Mouse (Mus musculus): ENCODE measurements around the gene Arap1. TPM values are rescaled to one million over a fixed set of nuclear protein-coding genes. Genes with fewer than 3 reads are reported as not detected.

The Arap1 gene
- polyA plus RNA-seq, 1 experiment = 16.3 TPM

DNA sequence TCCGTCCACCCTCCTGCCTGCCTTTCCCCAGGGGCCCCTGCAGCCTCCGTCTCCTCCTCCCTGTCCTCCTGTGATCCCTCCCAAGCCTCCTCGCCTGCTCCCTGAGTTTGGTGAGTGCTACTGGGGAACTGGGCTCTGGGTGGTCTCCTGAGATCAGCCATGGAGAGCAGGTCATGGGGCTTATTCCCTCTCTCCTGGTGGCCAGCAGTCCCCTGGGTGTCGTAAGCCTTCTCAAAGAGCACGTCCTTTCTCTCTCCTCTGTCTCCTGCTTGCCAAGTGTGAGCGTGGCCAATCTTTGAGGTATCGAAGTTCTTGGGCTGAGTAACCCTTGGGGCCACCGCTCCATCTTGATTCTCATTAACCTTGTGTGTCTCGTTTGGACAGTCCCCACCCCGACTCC, 37.1 kb downstream of the Arap1 start:
- Histone ChIP-seq H3K27ac (ENCODE audit: insufficient read depth, low read length) (peak overlapping the region; percentile 30; the same call in 1 of the 2 replicates), H3K4me3 (ENCODE audit: insufficient read depth, low read length) (no peak overlapping the region), H3K4me1 (ENCODE audit: control insufficient read depth, insufficient read depth, low read length) (no peaks in the 10 kb centered on the region)
- TF ChIP-seq POLR2A (IDR thresholded peaks at IDR 0.05; ENCODE audit: extremely low read depth, insufficient read depth, low read length) (no peak), CTCF (IDR thresholded peaks at IDR 0.05; ENCODE audit: extremely low read depth, insufficient read depth, low read length) (no peak)

DNA sequence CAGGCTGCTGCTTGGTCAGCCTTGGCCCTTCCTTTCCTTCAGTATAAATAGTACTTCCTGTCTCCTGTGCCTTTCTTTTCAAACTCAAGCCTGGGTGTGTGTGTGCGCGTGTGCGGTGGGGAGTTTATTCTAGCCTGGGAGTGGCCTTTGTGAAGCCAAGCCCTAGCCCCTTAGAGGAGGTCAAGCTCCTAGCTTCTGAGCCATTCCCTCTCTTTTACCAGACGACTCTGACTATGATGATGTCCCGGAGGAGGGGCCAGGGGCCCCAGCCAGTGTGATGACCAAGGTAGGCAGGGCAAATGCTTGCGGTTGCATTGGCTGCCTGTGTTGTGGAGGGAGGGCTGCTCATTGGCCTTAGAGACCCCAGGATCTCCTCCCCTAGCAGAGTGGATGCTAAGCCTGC, 37.5 kb downstream of the Arap1 start:
- Histone ChIP-seq H3K4me3 (ENCODE audit: insufficient read depth, low read length) (no peak overlapping the region), H3K27ac (ENCODE audit: insufficient read depth, low read length) (no peak overlapping the region), H3K4me1 (ENCODE audit: control insufficient read depth, insufficient read depth, low read length) (no peaks in the 10 kb centered on the region)
- TF ChIP-seq CTCF (IDR thresholded peaks at IDR 0.05; ENCODE audit: extremely low read depth, insufficient read depth, low read length) (no peak), POLR2A (IDR thresholded peaks at IDR 0.05; ENCODE audit: extremely low read depth, insufficient read depth, low read length) (no peak)

DNA sequence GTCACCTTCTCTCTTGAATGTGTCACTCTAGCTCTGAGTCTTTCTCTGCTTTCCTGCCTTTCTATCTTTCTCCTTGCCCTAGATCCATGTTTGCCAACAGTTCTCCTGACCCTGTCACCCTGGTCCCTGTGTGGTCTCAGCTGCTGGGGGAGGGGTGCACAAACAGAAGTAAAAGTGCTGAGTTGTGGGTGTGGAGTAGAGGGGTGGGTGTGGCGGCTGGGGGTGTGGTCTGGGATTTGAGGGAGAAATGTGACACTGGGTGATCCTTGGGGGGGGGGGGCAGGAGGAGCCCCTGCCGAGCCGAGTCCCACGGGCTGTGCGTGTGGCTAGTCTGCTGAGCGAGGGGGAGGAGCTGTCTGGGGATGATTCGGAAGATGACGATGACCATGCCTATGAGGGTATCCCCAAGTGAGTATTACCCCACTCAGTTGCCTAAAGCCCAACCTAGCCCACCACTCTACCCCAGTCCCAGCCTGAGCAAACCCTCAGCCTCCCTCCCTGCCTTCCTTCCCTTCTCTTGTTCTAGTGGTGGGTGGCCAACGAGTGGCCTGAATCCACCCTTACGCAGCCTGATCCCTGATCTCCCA, 38.1 kb downstream of the Arap1 start:
- no peak overlapping the region for H3K27ac ChIP-seq (ENCODE audit: insufficient read depth, low read length)
- H3K4me1 ChIP-seq (ENCODE audit: control insufficient read depth, insufficient read depth, low read length) = no peaks in the 10 kb centered on the region
- TF ChIP-seq POLR2A (IDR thresholded peaks at IDR 0.05; ENCODE audit: extremely low read depth, insufficient read depth, low read length) = no peak
- no peak for TF ChIP-seq CTCF (IDR thresholded peaks at IDR 0.05; ENCODE audit: extremely low read depth, insufficient read depth, low read length)
- no peak overlapping the region for H3K4me3 ChIP-seq (ENCODE audit: insufficient read depth, low read length)

DNA sequence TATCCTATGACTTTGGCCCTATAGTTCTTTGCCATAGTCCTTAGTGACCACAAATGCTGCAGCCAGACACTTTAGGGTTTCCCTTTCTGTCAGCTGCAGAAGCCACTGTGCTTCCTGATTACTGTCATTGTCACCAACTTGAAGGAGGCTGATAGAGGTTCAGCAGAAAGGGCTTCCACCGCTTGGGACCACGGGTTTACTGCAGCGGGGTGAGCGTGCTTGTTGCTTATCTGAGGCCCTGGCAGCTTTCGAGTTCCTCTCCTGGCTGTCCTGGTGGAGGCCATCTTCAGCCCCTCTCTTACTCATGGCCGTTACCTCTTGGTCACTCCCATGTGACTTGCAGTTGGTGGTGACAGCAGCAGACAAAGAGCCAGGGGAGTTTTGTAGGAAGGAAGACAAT, 41.4 kb downstream of the Arap1 start:
- TF ChIP-seq CTCF (IDR thresholded peaks at IDR 0.05; ENCODE audit: extremely low read depth, insufficient read depth, low read length) = no peak
- no peak for TF ChIP-seq POLR2A (IDR thresholded peaks at IDR 0.05; ENCODE audit: extremely low read depth, insufficient read depth, low read length)
- Histone ChIP-seq H3K27ac (ENCODE audit: insufficient read depth, low read length) (no peak overlapping the region), H3K4me3 (ENCODE audit: insufficient read depth, low read length) (no peak overlapping the region), H3K4me1 (ENCODE audit: control insufficient read depth, insufficient read depth, low read length) (peaks cover 3% of the 10 kb centered on the region; the same call in 1 of the 2 replicates)

DNA sequence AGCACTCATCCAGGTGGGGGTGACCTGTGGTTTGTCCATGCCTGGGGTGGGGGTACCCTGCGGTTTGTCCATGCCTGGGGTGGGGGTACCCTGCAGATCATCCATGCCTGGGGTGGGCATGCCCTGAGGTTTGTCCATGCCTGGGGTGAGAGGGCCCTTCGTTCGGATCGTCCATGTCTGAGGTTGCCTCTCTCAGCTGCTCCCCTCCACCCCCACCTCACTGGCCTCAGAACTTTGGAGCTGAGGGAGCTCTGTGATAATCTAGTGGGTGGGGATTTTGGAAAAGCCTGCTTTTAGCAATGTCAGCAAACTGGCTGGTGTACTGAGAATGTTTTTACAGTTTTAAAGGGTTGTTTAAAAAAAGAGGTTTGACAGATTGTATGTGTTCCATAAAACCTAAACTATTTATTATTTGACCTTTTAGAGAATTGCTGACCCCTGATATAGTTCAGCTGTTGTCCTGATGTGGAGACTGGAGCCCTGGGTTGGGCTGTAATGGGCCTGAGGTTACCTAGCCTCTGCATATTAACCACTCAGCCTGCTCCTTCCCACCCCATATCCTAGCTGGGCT, 44.1 kb downstream of the Arap1 start:
- Histone ChIP-seq H3K4me3 (ENCODE audit: insufficient read depth, low read length) (no peak overlapping the region), H3K4me1 (ENCODE audit: control insufficient read depth, insufficient read depth, low read length) (peaks cover 3% of the 10 kb centered on the region; the same call in 1 of the 2 replicates), H3K27ac (ENCODE audit: insufficient read depth, low read length) (no peak overlapping the region)
- no peak for TF ChIP-seq CTCF (IDR thresholded peaks at IDR 0.05; ENCODE audit: extremely low read depth, insufficient read depth, low read length)
- no peak for TF ChIP-seq POLR2A (IDR thresholded peaks at IDR 0.05; ENCODE audit: extremely low read depth, insufficient read depth, low read length)

DNA sequence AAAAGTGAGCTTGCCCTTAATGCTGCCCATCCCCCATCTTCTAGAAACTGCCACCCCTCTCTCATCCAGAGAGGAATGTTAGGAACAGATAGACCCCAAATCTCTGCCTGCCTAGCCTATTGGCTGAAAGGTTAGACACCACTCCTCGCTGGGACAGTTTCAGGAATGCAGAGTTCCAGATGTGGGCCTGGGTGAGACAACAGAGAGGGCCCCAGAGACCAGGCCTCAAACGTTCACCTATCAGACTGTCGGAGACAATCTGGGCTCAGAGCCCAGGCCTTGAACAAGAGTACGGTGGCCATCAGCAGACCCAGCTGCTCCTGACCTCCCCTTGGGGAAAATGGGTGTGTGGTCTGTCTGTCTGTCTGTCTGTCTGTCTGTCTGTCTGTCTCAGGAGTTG, 45.1 kb downstream of the Arap1 start:
- Histone ChIP-seq H3K4me3 (ENCODE audit: insufficient read depth, low read length) (no peak overlapping the region), H3K4me1 (ENCODE audit: control insufficient read depth, insufficient read depth, low read length) (peaks cover 3% of the 10 kb centered on the region; the same call in 1 of the 2 replicates), H3K27ac (ENCODE audit: insufficient read depth, low read length) (no peak overlapping the region)
- no peak for TF ChIP-seq POLR2A (IDR thresholded peaks at IDR 0.05; ENCODE audit: extremely low read depth, insufficient read depth, low read length)
- TF ChIP-seq CTCF (IDR thresholded peaks at IDR 0.05; ENCODE audit: extremely low read depth, insufficient read depth, low read length) = no peak

DNA sequence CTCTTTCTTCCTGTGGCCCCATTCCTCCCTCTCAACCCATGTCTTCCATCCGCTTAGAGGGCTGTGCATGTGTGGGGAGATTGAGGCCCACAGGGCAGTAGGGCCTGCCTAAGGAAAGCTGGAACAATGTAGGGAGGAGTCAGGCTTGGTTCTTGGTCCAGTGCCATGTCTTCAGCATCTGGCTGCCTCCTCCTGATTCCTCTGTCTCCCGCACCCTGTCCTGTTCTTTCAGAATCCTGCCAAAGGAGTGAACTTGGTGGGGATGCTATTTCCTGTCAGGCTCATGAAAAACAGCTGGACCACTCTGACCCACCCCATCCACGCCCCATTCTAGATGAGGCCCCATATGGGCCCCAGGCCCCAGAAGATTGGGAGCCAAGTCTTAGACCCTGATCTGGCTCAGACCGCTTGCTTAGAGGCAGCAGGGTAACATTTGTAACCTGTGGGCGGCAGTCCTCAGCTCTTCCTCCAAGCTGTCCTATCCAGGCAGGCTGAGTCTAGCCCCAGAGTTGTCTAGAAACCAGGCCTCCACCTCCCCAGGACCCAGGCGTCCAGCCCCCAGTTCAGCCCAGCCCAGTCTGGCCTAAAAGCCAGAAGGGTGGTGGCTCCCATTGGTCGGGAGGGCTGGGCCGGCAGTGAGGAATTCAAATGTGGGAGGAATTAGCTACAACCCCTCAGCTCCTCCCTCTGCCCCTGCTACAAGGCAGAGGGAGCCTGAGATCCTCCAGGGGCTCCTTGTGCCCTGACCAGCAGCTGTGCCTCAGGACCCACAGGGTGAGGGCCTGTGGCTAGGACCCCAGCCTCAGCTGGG, 46.0 kb downstream of the Arap1 start:
- Histone ChIP-seq H3K27ac (ENCODE audit: insufficient read depth, low read length) (no peak overlapping the region), H3K4me3 (ENCODE audit: insufficient read depth, low read length) (no peak overlapping the region), H3K4me1 (ENCODE audit: control insufficient read depth, insufficient read depth, low read length) (peaks cover 3% of the 10 kb centered on the region; the same call in 1 of the 2 replicates)
- TF ChIP-seq CTCF (IDR thresholded peaks at IDR 0.05; ENCODE audit: extremely low read depth, insufficient read depth, low read length) (no peak), POLR2A (IDR thresholded peaks at IDR 0.05; ENCODE audit: extremely low read depth, insufficient read depth, low read length) (no peak)

DNA sequence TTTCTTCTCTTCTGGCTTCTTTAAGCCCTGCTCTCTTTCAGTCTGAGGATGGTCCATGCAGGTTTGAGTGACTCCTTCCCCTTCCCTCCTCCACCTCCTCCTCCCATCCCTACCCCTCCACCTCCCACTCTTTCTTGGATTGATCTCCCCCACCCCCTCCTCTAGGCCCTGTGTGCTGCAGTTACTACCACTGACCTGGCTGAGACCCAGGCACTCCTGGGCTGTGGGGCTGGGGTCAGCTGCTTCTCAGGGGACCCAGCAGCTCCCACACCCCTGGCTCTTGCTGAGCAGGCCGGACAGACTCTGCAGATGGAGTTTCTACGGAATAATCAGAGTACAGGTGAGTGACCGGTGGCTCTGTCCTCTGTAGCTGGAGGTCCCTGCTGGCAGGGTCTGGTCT, 46.7 kb downstream of the Arap1 start:
- H3K27ac ChIP-seq (ENCODE audit: insufficient read depth, low read length) = no peak overlapping the region
- H3K4me1 ChIP-seq (ENCODE audit: control insufficient read depth, insufficient read depth, low read length) = peaks cover 3% of the 10 kb centered on the region; the same call in 1 of the 2 replicates
- H3K4me3 ChIP-seq (ENCODE audit: insufficient read depth, low read length) = no peak overlapping the region
- TF ChIP-seq POLR2A (IDR thresholded peaks at IDR 0.05; ENCODE audit: extremely low read depth, insufficient read depth, low read length) (no peak), CTCF (IDR thresholded peaks at IDR 0.05; ENCODE audit: extremely low read depth, insufficient read depth, low read length) (no peak)

DNA sequence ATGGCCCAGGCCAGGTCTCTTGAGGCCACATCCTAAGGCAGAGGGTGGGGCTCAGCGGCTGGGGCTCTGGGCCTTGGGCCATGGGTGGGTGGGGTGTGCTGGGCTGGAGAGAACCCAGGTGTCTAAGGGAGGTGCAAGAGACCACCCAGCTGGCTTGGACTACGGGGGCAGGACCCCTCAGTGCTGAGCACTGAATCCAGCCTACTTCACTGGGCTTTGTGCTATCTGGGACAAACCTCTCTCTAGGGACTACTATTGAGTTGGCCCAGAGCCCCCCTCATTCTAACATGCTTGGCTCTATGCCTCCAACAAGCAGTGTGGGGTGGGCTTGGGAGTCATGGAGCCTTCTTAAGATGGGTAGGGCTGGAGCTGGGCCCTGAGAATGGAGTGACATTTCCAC, 47.6 kb downstream of the Arap1 start:
- Histone ChIP-seq H3K27ac (ENCODE audit: insufficient read depth, low read length) (no peak overlapping the region), H3K4me1 (ENCODE audit: control insufficient read depth, insufficient read depth, low read length) (peaks cover 3% of the 10 kb centered on the region; the same call in 1 of the 2 replicates), H3K4me3 (ENCODE audit: insufficient read depth, low read length) (no peak overlapping the region)
- TF ChIP-seq CTCF (IDR thresholded peaks at IDR 0.05; ENCODE audit: extremely low read depth, insufficient read depth, low read length) (no peak), POLR2A (IDR thresholded peaks at IDR 0.05; ENCODE audit: extremely low read depth, insufficient read depth, low read length) (no peak)
